Mouse (Mus musculus) stomach, embryonic 14.5 days (tissue): ENCODE results near the gene Zfp57. TPM values are rescaled to one million over a fixed set of nuclear protein-coding genes. Genes with fewer than 3 reads are reported as not detected.
A peak's percentile ranks its signal among the peaks of the same experiment; 100 is the strongest.

Source experiments
- ATAC-seq: fragments of 200-750 bp; cut with Nextera tagmentation; 2 replicates; pipeline ENCODE4 v1.8.0; 2017; ENCODE audit warnings: low read depth, moderate TSS enrichment; ENCODE audit not compliant: insufficient number of reproducible peaks, insufficient read depth, low FRiP score
- H3K27ac ChIP-seq: fragments of 300-500 bp; sonication (generic); 2 replicates; pipeline ENCODE4 v1.5.1; 2014; ENCODE audit warnings: mild to moderate bottlenecking, low read length, moderate library complexity, mixed read lengths
- H3K27me3 ChIP-seq: fragments of 300-500 bp; sonication (generic); 2 replicates; pipeline ENCODE4 v1.6.1; 2014; ENCODE audit warnings: low read length, control low read depth, mixed read lengths; ENCODE audit not compliant: control insufficient read depth, insufficient read depth
- H3K36me3 ChIP-seq: fragments of 300-500 bp; sonication (generic); 2 replicates; pipeline ENCODE4 v1.6.1; 2014; ENCODE audit warnings: mild to moderate bottlenecking, control low read depth, low read length, moderate library complexity, mixed read lengths; ENCODE audit not compliant: control insufficient read depth, insufficient read depth
- H3K4me1 ChIP-seq: fragments of 300-500 bp; sonication (generic); 2 replicates; pipeline ENCODE4 v1.6.1; 2014; ENCODE audit warnings: low read length, control low read depth, mixed read lengths; ENCODE audit not compliant: control insufficient read depth, insufficient read depth
- H3K4me2 ChIP-seq: fragments of 300-500 bp; sonication (generic); replicated peaks from 2 replicates; pipeline ENCODE4 v1.6.1; 2014; ENCODE audit warnings: low read depth, low read length, control low read depth
- H3K4me3 ChIP-seq: fragments of 300-500 bp; sonication (generic); 2 replicates; pipeline ENCODE4 v1.5.1; 2014; ENCODE audit warnings: low read depth, low read length, control low read depth
- H3K9ac ChIP-seq: fragments of 300-500 bp; sonication (generic); replicated peaks from 2 replicates; pipeline ENCODE4 v1.6.1; 2014; ENCODE audit warnings: low read depth, mild to moderate bottlenecking, control low read depth, low read length, moderate library complexity, mixed read lengths
- H3K9me3 ChIP-seq: fragments of 300-500 bp; sonication (generic); 2 replicates; pipeline ENCODE4 v1.6.1; 2016; ENCODE audit warnings: low read depth, low read length, control low read depth; ENCODE audit not compliant: control insufficient read depth
- WGBS: fragments of 180-500 bp; shearing (Covaris S2); extraction: QIAGEN DNeasy Blood & Tissue Kit; methylation state at CpG from one replicate; pipeline ENCODE4 v1.1.7; 2014; 5-methylcytosine and 5-hydroxymethylcytosine counted together
- polyA plus RNA-seq: library from polyadenylated mRNA; unstranded; fragments of >200 nt; fragmentation: Nextera tagmentation; extraction: Ambion mirVana; gene quantifications from 2 replicates; pipeline ENCODE4 v1.2.1, GENCODE M21; 2014

Zfp57 gene
- polyA plus RNA-seq, 1 experiment from 2014 or later: 77.8 TPM

DNA sequence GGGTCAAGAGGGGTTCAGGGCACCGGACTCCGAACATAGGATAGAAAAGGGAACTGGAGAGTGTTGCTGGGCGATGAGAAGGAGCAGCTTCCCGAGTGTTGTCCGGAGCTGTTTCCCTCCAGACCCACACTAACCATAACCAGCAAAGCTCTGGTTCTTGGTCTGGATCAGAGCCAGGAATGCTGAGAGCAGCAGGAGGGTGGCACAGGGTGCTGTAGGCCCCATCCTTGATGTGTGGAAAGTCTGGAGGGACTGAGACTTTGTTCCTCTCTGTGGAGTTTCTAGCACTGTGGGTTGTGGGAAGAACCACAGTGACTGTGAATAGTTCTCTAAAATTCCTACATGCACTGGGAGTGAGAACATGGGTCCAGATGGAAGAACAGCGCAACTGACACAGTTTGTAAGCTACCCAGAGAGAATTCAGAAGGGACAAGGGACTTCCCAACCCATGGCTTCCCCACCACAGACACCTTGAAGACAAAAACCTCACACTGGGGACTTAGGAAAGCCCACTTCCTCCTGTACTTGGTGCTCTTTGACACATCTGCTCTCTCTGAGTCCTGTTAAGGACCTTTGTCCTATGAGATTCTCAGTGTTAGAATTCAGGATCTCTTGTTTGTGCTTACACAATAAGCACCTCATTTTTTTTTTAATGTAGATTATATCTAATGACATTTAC lies 29.7 kb upstream of the Zfp57 start:
- no peaks in the 10 kb centered on the region for H3K4me1 ChIP-seq
- H3K27me3 ChIP-seq: no peaks in the 10 kb centered on the region
- H3K9ac ChIP-seq: no peak overlapping the region
- WGBS: 80% methylated on average over 6 of the region's 6 CpGs
- no peaks in the 10 kb centered on the region for H3K36me3 ChIP-seq
- no peak for ATAC-seq
- no peak overlapping the region for H3K4me3 ChIP-seq
- H3K9me3 ChIP-seq: no peaks in the 10 kb centered on the region
- no peak overlapping the region for H3K27ac ChIP-seq
- H3K4me2 ChIP-seq: no peak overlapping the region

DNA sequence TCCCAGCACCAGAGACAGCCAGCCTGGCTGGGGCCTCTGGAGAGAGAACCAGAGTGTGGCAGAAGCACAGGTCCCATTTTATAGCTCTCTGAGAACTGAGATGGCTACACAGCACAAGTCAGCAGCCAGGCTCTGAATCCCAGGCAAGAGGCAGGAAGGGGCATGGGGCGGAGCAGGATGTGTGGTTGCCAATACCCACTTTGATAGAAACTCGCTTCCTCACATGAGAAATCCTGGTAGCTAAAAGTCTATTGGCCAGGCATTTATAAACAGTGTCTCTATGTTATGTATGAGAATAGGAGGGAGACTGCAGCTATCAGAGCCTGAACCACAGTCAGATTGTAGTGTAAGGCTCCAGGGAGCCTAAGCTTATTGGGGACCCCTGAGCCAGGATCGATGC lies 28.2 kb upstream of the Zfp57 start:
- no peaks in the 10 kb centered on the region for H3K27me3 ChIP-seq
- H3K4me3 ChIP-seq: no peak overlapping the region
- no peak overlapping the region for H3K9ac ChIP-seq
- WGBS: 75% methylated on average over 3 of the region's 3 CpGs
- H3K4me1 ChIP-seq: no peaks in the 10 kb centered on the region
- no peak overlapping the region for H3K4me2 ChIP-seq
- ATAC-seq: no peak
- no peaks in the 10 kb centered on the region for H3K9me3 ChIP-seq
- H3K27ac ChIP-seq: no peak overlapping the region
- no peaks in the 10 kb centered on the region for H3K36me3 ChIP-seq

DNA sequence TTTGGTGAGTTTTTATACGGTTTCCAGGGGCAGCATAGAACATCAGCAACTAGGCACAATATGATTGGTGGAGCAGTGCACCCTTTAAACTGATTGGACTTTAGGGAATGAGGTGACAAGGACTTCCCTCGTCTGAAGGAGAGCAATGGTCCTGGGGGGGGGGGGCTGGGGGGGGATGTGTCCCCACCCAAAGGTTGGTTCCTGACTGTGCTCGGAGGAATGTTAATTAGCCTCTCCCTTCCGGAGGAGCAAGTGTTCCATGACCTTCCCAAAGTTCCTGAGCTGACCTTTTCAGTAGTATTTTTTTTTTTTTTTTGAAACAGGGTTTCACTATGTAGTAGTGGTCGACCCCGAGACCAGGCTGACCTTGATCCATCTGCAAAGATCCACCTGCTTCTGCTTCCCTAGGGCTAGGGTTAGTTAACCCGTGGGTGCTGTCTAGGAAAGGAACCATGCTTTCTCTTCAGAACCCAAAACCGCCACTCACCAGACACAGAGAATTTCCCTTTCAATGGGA lies 27.6 kb upstream of the Zfp57 start:
- ATAC-seq: no peak
- H3K9ac ChIP-seq: no peak overlapping the region
- H3K9me3 ChIP-seq: no peaks in the 10 kb centered on the region
- H3K4me3 ChIP-seq: no peak overlapping the region
- no peaks in the 10 kb centered on the region for H3K27me3 ChIP-seq
- WGBS: 64% methylated on average over 8 of the region's 8 CpGs
- H3K4me2 ChIP-seq: no peak overlapping the region
- no peak overlapping the region for H3K27ac ChIP-seq
- no peaks in the 10 kb centered on the region for H3K36me3 ChIP-seq
- H3K4me1 ChIP-seq: no peaks in the 10 kb centered on the region

DNA sequence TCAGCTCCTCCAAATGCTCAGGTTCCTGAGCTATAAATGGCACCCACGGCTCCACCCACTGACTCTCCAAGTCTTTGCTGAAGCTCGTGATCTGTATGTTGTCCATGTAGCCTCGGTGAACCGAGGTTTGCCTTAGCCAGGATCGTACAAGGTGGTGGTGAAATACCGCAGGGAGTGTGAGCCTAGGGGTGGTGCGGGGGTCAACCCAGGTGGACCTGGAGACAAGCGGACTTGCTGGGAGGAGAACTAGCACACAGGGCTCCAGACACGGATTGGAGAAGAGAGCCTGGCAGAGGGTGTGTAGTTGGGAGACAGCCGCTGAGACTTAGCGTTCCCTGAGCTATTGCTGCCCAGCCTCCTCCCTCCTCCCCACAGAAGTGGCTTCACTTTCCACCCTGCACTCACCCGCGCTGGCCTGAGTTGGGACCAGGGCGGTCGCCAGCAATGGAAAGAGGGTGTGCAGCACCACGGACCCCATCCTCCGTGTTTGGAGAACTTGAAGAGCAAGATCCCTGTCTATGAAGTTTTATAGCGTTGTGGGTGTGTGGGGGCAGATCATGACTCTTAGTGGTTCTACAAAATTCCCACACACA lies 19.6 kb upstream of the Zfp57 start, which contains the start of gene 2410137M14Rik:
2410137M14Rik (minus strand) TSS at position 17 of the 593 bp plus-strand sequence.
- ATAC-seq: no peak
- H3K36me3 ChIP-seq: no peaks in the 10 kb centered on the region
- no peaks in the 10 kb centered on the region for H3K9me3 ChIP-seq
- H3K4me3 ChIP-seq: no peak within 1 kb of the TSS
- no peak within 1 kb of the TSS for H3K9ac ChIP-seq
- no peak within 1 kb of the TSS for H3K27ac ChIP-seq
- no peaks in the 10 kb centered on the region for H3K27me3 ChIP-seq
- H3K4me1 ChIP-seq: peaks cover 8% of the 10 kb centered on the region; the same call in 1 of the 2 replicates
- H3K4me2 ChIP-seq: peak within 1 kb of the TSS; percentile 34
- 14% methylated on average over 18 of the region's 18 CpGs for WGBS

DNA sequence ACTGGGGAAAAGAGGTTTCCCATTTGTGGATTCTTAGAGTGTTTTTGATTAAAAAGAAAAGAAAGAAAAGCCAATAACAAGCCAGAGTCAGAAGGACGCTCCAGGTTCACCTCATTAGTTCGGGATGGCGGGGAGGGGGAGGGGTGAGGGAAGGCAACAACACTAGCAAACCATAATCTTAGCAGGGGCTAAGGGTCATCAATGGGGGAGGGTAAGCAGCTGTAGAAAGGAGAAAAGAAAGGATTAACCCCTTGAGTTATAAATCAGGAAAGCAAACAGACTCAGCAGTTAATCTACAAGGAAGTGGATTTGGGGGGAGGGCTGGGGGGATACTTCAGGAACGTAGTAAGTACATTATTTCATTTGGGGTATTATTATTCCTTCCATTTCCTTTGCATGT lies 19.1 kb upstream of the Zfp57 start:
- Histone ChIP-seq H3K27ac (no peak overlapping the region), H3K4me1 (peaks cover 8% of the 10 kb centered on the region; the same call in 1 of the 2 replicates), H3K36me3 (no peaks in the 10 kb centered on the region), H3K4me3 (no peak overlapping the region), H3K27me3 (no peaks in the 10 kb centered on the region), H3K9me3 (no peaks in the 10 kb centered on the region), H3K9ac (no peak overlapping the region), H3K4me2 (peak overlapping the region; percentile 34)
- no peak for ATAC-seq
- WGBS: 10% methylated on average over 4 of the region's 4 CpGs

DNA sequence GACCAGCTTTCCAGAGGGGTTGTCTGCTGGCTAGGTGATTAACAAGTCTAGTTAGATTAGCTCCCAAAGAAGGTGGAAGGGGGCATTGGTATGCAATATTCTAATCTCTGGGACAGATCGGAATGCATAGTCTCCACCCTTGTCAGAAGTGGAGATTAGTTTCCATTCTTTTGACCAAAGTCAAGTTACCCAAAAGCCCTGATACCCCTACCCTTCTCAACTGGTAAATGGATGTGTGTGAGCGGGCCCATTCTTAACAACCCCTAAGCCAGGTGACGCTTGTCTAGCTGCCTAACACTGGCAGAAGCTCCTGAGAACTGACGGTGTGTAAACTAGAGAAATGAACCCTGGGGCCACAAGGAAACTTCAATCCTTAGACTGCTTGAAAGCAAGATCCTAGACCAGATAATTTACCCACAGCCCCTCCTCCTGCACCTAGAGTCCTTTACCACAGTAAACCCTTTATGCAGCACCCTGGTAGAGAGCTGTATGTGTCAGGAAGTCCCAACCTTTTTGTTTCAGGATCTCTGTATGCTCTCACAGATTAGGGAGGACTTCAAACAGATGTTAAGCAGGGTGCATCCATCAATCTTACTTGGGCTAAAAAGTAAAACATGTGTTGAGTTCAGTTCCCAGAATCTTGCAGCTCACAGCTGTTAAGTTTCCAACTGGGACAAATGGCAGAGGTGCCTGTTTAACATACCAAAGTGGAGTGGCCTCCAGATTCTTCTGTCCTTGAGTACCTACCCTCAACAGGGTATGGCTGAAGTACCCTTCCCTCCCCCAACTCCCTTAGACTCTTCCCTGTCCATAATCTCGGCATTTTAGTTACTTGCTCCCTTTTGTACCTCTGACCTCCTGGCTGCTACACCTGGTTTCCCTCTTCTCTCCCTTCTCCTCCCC lies 18.5 kb upstream of the Zfp57 start:
- ATAC-seq: no peak
- Histone ChIP-seq H3K4me3 (no peak overlapping the region), H3K4me2 (0 out of 2 replicates have a peak overlapping the region, but pooled peaks have one; percentile 34), H3K9ac (no peak overlapping the region), H3K4me1 (peaks cover 8% of the 10 kb centered on the region; the same call in 1 of the 2 replicates), H3K9me3 (no peaks in the 10 kb centered on the region), H3K36me3 (no peaks in the 10 kb centered on the region), H3K27ac (no peak overlapping the region), H3K27me3 (0 out of 2 replicates have a peak, but pooled peaks cover 2% of the 10 kb centered on the region)
- 20% methylated on average over 5 of the region's 5 CpGs for WGBS

DNA sequence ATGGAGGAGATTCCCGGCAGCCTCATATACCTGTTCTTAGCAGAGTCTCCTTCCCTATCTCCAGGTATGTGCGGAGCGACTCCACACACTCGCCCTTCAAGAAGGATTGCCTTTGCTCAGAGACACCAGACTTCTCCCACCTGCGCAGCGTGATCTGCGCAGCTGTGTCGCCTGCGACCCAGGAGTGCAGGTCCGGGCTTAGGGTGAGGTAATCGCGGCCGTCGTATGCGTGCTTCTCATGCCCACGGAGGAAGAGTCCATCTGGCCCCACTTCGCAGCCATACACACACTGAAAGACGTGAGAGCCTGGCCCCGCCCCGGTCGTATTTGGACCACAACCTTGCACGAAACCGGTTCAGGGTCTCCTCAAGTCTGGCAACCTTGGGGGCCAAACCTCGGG lies 12.5 kb upstream of the Zfp57 start:
- Histone ChIP-seq H3K9me3 (no peaks in the 10 kb centered on the region), H3K4me2 (peak overlapping the region; percentile 30; the same call in 1 of the 2 replicates), H3K27me3 (peaks cover 16% of the 10 kb centered on the region; the same call in 1 of the 2 replicates), H3K4me3 (no peak overlapping the region), H3K36me3 (no peaks in the 10 kb centered on the region), H3K9ac (no peak overlapping the region), H3K27ac (no peak overlapping the region), H3K4me1 (no peaks in the 10 kb centered on the region)
- WGBS: 9% methylated on average over 24 of the region's 24 CpGs
- ATAC-seq: no peak

DNA sequence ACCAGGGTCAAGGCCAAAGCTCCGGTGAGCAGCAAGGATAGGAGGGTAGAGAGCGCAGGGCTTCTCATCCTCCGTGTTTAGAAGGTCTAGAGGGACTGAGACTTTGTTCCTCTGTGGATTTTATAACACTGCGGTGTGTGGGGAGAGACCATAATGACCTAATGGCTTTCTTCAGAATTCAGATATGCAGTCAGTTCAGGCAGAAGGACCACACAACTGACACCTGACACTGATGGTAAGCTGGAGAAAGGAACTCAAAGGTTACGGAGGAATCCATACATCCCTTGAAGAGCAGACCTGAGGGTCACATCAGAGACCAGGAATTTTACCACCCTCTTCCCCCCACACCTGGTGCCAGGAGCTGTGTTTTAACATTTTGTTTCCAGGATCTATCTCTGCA lies 11.5 kb upstream of the Zfp57 start, which contains the start of gene H2-M5:
H2-M5 (minus strand) TSS at position 101 of the 400 bp plus-strand sequence.
- Histone ChIP-seq H3K4me3 (no peak within 1 kb of the TSS), H3K9me3 (no peaks in the 10 kb centered on the region), H3K4me1 (no peaks in the 10 kb centered on the region), H3K36me3 (no peaks in the 10 kb centered on the region), H3K27me3 (peaks cover 16% of the 10 kb centered on the region; the same call in 1 of the 2 replicates), H3K9ac (no peak within 1 kb of the TSS), H3K27ac (no peak within 1 kb of the TSS), H3K4me2 (peak within 1 kb of the TSS; percentile 30; the same call in 1 of the 2 replicates)
- WGBS: 28% methylated on average over 5 of the region's 5 CpGs
- ATAC-seq: no peak
